Mouse (Mus musculus): Measurements from ENCODE around the gene Car15. TPM values are rescaled to one million over a fixed set of nuclear protein-coding genes. Genes with fewer than 3 reads are reported as not detected.
A peak's percentile ranks its signal among the peaks of the same experiment; 100 is the strongest.

The Car15 gene
- 0.62 and 1.5 TPM in 2 replicates for polyA plus RNA-seq (2012)

GRCm38 (mm10) chr16:17838051-17838450 is at the start of gene Car15:
Gene Car15 (minus strand): TSS chr16:17838364.
- TF ChIP-seq GATA1 (IDR thresholded peaks at IDR 0.05; ENCODE audit: low read length): no peak

GRCm38 (mm10) chr16:17884116-17884515 is 46.0 kb upstream of the Car15 start:
- no peak for TF ChIP-seq GATA1 (IDR thresholded peaks at IDR 0.05; ENCODE audit: low read length)

GRCm38 (mm10) chr16:17882196-17882595 is 44.0 kb upstream of the Car15 start:
- TF ChIP-seq GATA1 (IDR thresholded peaks at IDR 0.05; ENCODE audit: low read length): no peak

GRCm38 (mm10) chr16:17879571-17879970 is 41.4 kb upstream of the Car15 start:
- TF ChIP-seq GATA1 (IDR thresholded peaks at IDR 0.05; ENCODE audit: low read length): no peak

- TF ChIP-seq GATA1 (IDR thresholded peaks at IDR 0.05; ENCODE audit: low read length): no peak
These were observed 37.9 kb upstream of the Car15 start for GRCm38 (mm10) chr16:17876096-17876495.

GRCm38 (mm10) chr16:17875174-17875573 is 37.0 kb upstream of the Car15 start:
- no peak for TF ChIP-seq GATA1 (IDR thresholded peaks at IDR 0.05; ENCODE audit: low read length)

GRCm38 (mm10) chr16:17872995-17873394 is 34.8 kb upstream of the Car15 start:
- peak; percentile 37 for TF ChIP-seq GATA1 (IDR thresholded peaks at IDR 0.05; ENCODE audit: low read length)

GRCm38 (mm10) chr16:17871248-17871647 is 33.1 kb upstream of the Car15 start:
- peak; percentile 81 for TF ChIP-seq GATA1 (IDR thresholded peaks at IDR 0.05; ENCODE audit: low read length)

GRCm38 (mm10) chr16:17865770-17866169 is 27.6 kb upstream of the Car15 start:
- TF ChIP-seq GATA1 (IDR thresholded peaks at IDR 0.05; ENCODE audit: low read length): no peak

- TF ChIP-seq GATA1 (IDR thresholded peaks at IDR 0.05; ENCODE audit: low read length): no peak
These were observed 27.1 kb upstream of the Car15 start for GRCm38 (mm10) chr16:17865293-17865692.

GRCm38 (mm10) chr16:17858592-17858991 is 20.4 kb upstream of the Car15 start:
- TF ChIP-seq GATA1 (IDR thresholded peaks at IDR 0.05; ENCODE audit: low read length): no peak

- TF ChIP-seq GATA1 (IDR thresholded peaks at IDR 0.05; ENCODE audit: low read length): no peak
These were observed 19.0 kb upstream of the Car15 start for GRCm38 (mm10) chr16:17857157-17857556.

- no peak for TF ChIP-seq GATA1 (IDR thresholded peaks at IDR 0.05; ENCODE audit: low read length)
These were observed 15.1 kb upstream of the Car15 start for GRCm38 (mm10) chr16:17853263-17853662.

- no peak for TF ChIP-seq GATA1 (IDR thresholded peaks at IDR 0.05; ENCODE audit: low read length)
These were observed 13.7 kb upstream of the Car15 start for GRCm38 (mm10) chr16:17851860-17852259.

- TF ChIP-seq GATA1 (IDR thresholded peaks at IDR 0.05; ENCODE audit: low read length): no peak
These were observed 13.2 kb upstream of the Car15 start for GRCm38 (mm10) chr16:17851331-17851730.

GRCm38 (mm10) chr16:17849486-17849885 is 11.3 kb upstream of the Car15 start:
- no peak for TF ChIP-seq GATA1 (IDR thresholded peaks at IDR 0.05; ENCODE audit: low read length)

GRCm38 (mm10) chr16:17848928-17849327 is 10.8 kb upstream of the Car15 start:
- TF ChIP-seq GATA1 (IDR thresholded peaks at IDR 0.05; ENCODE audit: low read length): no peak

- no peak for TF ChIP-seq GATA1 (IDR thresholded peaks at IDR 0.05; ENCODE audit: low read length)
These were observed 10.3 kb upstream of the Car15 start for GRCm38 (mm10) chr16:17848431-17848830.
